Mouse (Mus musculus): Measurements from ENCODE around the gene Tmem14c.

- TF ChIP-seq CTCF (IDR thresholded peaks at IDR 0.05; ENCODE audit: low read depth, low read length) (no peak), POLR2A (IDR thresholded peaks at IDR 0.05; ENCODE audit: extremely low read depth, insufficient read depth, low read length) (0 out of 2 replicates have a peak, but pooled peaks have one; percentile 21)
These were observed 809 bp downstream of the Tmem14c start for GRCm38 (mm10) chr13:41016797-41017405.
